Mouse (Mus musculus): Measurements from ENCODE around the gene Itpk1.
A peak's percentile ranks its signal among the peaks of the same experiment; 100 is the strongest.

Itpk1 gene

DNA sequence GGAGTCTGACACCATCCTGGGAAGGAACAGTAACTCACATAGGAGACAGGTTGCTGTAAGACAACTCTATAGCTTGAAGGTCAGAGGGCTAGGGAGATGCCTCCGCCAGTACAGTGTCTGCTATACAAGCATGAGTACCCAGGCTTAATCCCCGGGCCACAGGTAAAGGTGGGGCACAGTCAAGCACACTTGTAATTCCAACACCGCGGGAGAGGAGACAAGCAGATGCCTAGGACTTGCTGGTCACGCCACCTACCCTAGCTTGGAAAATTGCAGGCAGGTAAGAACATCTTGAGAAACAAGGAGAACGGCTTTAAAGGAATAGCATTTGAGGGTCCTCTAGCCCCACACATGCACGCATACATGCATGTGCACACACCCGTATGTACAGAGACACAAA lies 97.7 kb downstream of the Itpk1 start:
- no peak for ATAC-seq (ENCODE audit: insufficient number of reproducible peaks, low FRiP score, low TSS enrichment)

GRCm38 (mm10) chr12:102605607-102606006 lies 99.1 kb downstream of the Itpk1 start:
- no peak for ATAC-seq (ENCODE audit: insufficient number of reproducible peaks, low FRiP score, low TSS enrichment)

DNA sequence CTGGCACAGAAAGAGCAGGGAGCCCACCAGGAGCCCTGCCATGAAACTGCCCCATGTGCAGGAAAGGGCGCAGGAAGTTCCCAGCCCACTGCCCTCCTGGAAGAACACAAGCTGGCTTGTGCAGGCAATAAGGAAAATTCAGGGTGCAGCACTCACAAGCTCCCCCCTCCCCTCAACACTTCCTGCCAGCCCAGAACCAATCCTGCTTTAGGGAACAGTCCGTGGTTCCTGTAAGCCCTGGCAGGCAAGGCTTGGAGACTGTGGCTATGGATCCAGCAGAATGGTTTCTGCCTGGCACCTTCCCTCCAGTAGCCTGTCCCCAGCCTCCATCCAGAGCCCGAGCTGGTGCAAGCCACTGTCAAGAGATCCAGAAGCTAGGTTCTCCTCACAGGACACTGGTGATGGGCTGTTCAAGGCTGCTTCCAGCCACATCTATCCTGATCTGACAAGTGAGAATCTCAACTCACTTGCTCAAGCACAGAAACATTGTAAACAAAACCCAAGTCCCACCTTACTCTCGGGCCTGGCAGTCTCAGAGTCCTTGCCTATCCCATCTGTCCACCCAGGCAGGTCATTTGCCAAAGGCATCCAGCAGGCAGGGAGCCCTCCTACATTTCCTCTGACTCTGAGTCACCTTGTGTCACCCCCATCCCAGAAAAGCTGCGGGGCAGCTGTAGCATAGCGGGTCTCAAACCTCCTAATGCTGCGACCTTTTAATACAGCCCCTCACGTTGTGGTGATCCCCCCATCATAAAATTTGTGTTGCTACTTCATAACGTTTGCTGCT lies 102.3 kb downstream of the Itpk1 start:
- ATAC-seq (ENCODE audit: insufficient number of reproducible peaks, low FRiP score, low TSS enrichment): no peak

GRCm38 (mm10) chr12:102601847-102602246 lies 102.9 kb downstream of the Itpk1 start:
- no peak for ATAC-seq (ENCODE audit: insufficient number of reproducible peaks, low FRiP score, low TSS enrichment)

- ATAC-seq (ENCODE audit: insufficient number of reproducible peaks, low FRiP score, low TSS enrichment): peak; percentile 63; the same call in 1 of the 2 replicates
Measured at GRCm38 (mm10) chr12:102600345-102600744, 104.4 kb downstream of the Itpk1 start.

DNA sequence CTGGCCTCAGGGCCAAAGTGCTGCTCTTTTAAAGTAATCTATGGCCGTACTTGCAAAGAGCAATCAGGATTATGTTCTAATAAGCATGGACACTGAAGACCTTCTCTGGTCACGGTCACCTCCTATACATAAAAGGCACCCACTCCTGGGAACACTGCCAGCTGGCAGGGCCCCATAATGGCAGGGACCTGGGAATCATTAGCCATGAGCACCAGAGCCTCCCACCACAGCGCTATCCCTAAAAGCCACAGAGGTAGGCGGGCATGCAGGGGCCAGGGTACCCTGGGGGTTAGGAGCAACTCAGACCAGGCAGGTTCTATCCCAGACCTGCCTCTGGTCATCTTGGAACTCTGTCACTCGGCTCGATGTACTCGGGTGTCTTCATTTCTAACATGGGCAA lies 104.9 kb downstream of the Itpk1 start:
- ATAC-seq (ENCODE audit: insufficient number of reproducible peaks, low FRiP score, low TSS enrichment): no peak

- no peak for ATAC-seq (ENCODE audit: insufficient number of reproducible peaks, low FRiP score, low TSS enrichment)
Measured at GRCm38 (mm10) chr12:102598535-102598934, 106.2 kb downstream of the Itpk1 start.

- no peak for ATAC-seq (ENCODE audit: insufficient number of reproducible peaks, low FRiP score, low TSS enrichment)
Measured at GRCm38 (mm10) chr12:102597466-102597865, 107.3 kb downstream of the Itpk1 start.

- no peak for ATAC-seq (ENCODE audit: insufficient number of reproducible peaks, low FRiP score, low TSS enrichment)
Measured at GRCm38 (mm10) chr12:102596410-102596809, 108.3 kb downstream of the Itpk1 start.

DNA sequence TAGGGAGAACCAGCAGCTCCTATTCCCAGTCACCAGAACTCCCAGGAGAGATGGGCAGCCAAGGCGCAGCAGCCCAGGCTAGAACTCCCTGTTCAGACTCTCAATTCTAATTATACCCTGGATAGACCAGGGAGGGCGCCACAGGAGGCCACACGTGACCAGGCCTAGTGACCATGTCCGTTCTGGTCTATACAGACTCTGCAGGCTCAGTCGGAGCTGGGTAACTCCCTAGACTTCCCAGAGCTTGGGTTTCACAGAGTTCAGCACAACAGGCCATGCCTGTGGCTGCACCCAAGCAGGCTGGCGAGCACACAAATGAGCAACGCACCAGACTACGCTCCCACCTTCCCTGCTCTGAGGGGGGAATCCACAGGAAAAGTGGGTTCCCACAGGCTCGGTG lies 110.1 kb downstream of the Itpk1 start:
- no peak for ATAC-seq (ENCODE audit: insufficient number of reproducible peaks, low FRiP score, low TSS enrichment)

DNA sequence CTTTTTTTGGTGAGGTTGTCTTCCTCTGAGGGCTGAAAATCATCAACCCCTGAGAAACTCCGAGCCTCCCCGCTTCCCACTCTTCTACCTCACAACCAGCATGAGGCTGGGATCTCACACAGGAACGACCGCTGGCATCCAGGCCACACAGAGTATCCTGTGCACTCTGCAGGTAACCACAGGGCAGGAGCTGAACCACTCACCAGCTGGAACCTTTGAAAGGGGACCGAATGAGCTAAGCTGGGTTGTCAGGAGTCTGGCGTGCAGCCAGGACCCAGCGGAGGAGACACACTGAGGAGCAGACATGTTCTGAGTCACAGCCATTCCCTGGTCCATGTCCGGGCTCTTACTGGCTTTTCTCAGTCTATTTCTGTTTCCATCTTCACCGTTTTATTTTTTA lies 111.0 kb downstream of the Itpk1 start:
- ATAC-seq (ENCODE audit: insufficient number of reproducible peaks, low FRiP score, low TSS enrichment): peak; percentile 77

- no peak for ATAC-seq (ENCODE audit: insufficient number of reproducible peaks, low FRiP score, low TSS enrichment)
Measured at GRCm38 (mm10) chr12:102590711-102591360, 113.9 kb downstream of the Itpk1 start.

DNA sequence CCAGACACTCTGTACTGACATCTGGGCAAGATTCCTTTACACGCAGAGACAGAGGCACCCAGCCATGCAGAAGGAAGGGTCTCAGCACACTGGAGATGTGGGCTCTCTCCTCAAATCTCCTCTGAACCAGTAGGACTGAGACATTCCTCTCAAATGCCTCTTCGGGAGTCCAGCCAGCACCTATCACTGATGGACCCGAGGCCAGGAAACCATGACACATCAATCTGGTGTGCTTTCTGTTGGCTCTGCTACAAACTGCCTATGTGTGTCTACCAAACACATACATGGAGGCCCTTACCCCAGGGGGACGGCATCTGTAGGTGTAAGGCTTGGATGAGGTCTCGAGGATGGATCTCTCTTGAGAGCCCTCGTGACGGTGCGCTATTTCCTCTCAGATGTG lies 117.6 kb downstream of the Itpk1 start:
- ATAC-seq (ENCODE audit: insufficient number of reproducible peaks, low FRiP score, low TSS enrichment): no peak

DNA sequence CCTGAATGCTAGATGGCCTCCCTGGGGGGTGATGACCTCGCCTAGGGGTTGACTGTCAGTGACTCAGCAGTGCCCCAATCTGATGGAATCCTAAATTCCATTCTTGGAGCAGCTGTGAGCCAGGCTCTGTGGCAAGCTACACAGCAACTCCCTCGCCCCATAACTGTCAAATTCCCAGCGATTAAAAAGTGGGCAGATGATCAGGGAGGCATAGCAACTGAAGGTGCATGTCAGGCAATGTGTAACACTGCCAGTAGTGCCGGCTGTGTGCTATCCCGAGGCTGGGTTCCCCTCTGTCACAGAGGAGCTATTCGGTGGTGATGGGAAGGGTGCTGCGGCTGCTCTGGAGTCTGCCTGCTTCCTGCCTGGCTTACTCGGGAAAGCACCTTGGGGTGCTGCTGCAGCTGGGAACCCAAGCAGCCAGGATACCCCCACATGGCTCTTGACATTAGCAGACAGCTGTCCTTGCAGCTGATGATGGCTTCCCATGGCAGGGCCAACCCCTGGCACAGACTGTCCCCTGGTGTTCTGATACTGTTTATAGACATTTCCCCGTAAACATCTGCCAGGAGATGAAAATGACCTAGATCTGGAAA lies 118.3 kb downstream of the Itpk1 start:
- no peak for ATAC-seq (ENCODE audit: insufficient number of reproducible peaks, low FRiP score, low TSS enrichment)

GRCm38 (mm10) chr12:102585390-102585789 lies 119.3 kb downstream of the Itpk1 start:
- ATAC-seq (ENCODE audit: insufficient number of reproducible peaks, low FRiP score, low TSS enrichment): no peak

DNA sequence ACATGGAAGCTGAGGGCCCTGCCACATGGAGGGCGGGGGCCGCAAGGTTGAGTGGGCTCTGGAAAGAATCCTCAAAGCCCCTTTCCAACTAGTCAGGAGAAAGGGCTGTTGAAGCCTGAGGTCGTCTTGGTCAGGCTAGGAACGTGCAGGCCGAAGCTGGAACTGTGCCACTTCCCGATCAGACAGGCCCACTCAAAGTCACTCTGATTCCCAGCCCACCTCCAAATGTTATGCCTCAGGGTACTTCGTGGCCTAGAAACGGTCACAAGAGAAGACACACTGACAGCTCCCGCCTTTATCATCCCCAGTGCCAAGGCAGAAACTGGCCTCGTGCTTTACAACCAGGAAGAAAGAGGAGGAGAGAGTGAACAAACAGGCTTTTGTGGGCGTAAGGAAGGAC lies 122.3 kb downstream of the Itpk1 start:
- no peak for ATAC-seq (ENCODE audit: insufficient number of reproducible peaks, low FRiP score, low TSS enrichment)

- ATAC-seq (ENCODE audit: insufficient number of reproducible peaks, low FRiP score, low TSS enrichment): no peak
Measured at GRCm38 (mm10) chr12:102581579-102582196, 123.0 kb downstream of the Itpk1 start.

GRCm38 (mm10) chr12:102579041-102579440 lies 125.7 kb downstream of the Itpk1 start:
- peak; percentile 61; the same call in 1 of the 2 replicates for ATAC-seq (ENCODE audit: insufficient number of reproducible peaks, low FRiP score, low TSS enrichment)

- no peak for ATAC-seq (ENCODE audit: insufficient number of reproducible peaks, low FRiP score, low TSS enrichment)
Measured at GRCm38 (mm10) chr12:102576659-102577398, 127.9 kb downstream of the Itpk1 start.

DNA sequence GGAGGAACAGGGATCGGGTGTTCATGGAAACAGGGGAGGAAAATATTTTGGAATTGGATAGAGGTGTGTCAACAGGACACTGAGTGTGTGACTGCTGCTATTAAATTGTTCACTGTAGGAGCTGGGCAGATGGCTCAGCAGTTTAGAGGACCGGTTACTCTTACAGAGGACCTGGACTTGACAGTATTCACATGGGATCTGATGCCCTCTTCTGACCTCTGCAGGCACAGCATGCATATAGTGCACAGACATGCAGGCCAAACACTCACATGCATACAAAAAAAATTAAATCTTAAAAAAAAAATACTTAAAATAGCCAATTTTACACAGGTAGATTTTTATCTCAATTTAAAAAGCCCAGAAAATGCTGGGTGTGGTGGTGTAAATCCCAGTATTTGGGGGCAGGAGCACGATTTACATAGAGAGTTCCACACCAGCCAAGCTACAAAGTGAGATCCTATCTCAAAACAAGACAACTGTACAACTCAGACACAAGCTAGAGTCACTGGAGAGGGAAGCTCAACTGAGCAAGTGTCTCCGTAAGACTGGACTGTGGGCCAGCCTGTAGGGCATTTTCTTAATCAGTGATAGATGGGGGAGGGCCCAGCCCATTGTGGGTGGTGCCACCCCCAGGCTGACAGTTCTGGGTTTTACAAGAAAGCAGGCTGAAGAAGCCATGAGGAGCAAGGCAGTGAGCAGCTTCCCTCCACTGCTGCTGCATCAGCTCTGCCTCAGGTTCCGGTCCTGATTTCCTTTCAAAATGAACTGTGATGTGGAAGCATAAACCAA lies 129.0 kb downstream of the Itpk1 start:
- no peak for ATAC-seq (ENCODE audit: insufficient number of reproducible peaks, low FRiP score, low TSS enrichment)
